Mouse (Mus musculus) cerebellum, adult 18-20 months (tissue): Measurements from ENCODE around the gene Thnsl2.

ENCODE experiments used
- DNase-seq, 2 experiments: peaks; one replicate each; pipeline ENCODE4 v3.0.0; 2021

The Thnsl2 gene

GRCm38 (mm10) chr6:71130269-71130668 is 14.0 kb downstream of the Thnsl2 start:
- DNase-seq, result no peak

- DNase-seq, result no peak
Measured at GRCm38 (mm10) chr6:71129071-71129470, 15.2 kb downstream of the Thnsl2 start.

GRCm38 (mm10) chr6:71126290-71126689 is 17.9 kb downstream of the Thnsl2 start:
- no peak for DNase-seq

- DNase-seq, result peak; percentile 80 to 84
Measured at GRCm38 (mm10) chr6:71125043-71125893, 19.0 kb downstream of the Thnsl2 start.

GRCm38 (mm10) chr6:71119577-71120254 is 24.5 kb downstream of the Thnsl2 start:
- DNase-seq, result no peak

- DNase-seq, result peak; percentile 17 to 27
Measured at GRCm38 (mm10) chr6:71111419-71112113, 32.7 kb downstream of the Thnsl2 start.

GRCm38 (mm10) chr6:71106170-71106945 is 37.9 kb downstream of the Thnsl2 start:
- DNase-seq, result no peak

GRCm38 (mm10) chr6:71096126-71096525 is 48.1 kb downstream of the Thnsl2 start:
- DNase-seq, result no peak

GRCm38 (mm10) chr6:71094693-71095092 is 49.5 kb downstream of the Thnsl2 start:
- DNase-seq, result peak; percentile 88 to 92

GRCm38 (mm10) chr6:71093686-71094085 is 50.6 kb downstream of the Thnsl2 start:
- peak in 1 of 2 experiments; percentile 16 for DNase-seq

- DNase-seq, result no peak
Measured at GRCm38 (mm10) chr6:71090475-71090874, 53.8 kb downstream of the Thnsl2 start.

GRCm38 (mm10) chr6:71089735-71090134 is 54.5 kb downstream of the Thnsl2 start:
- DNase-seq, result no peak

- DNase-seq, result no peak
Measured at GRCm38 (mm10) chr6:71088992-71089391, 55.2 kb downstream of the Thnsl2 start.

- no peak for DNase-seq
Measured at GRCm38 (mm10) chr6:71083441-71083840, 60.8 kb downstream of the Thnsl2 start.

- no peak for DNase-seq
Measured at GRCm38 (mm10) chr6:71082084-71082483, 62.2 kb downstream of the Thnsl2 start.

- no peak for DNase-seq
Measured at GRCm38 (mm10) chr6:71081230-71081629, 63.0 kb downstream of the Thnsl2 start.
